Mouse (Mus musculus) C2C12 (cell line): ENCODE data around the gene Resp18. TPM values are rescaled to one million over a fixed set of nuclear protein-coding genes. Genes with fewer than 3 reads are reported as not detected.

Experiments
- H3K27me3 ChIP-seq: one replicate; pipeline ENCODE4 v1.6.1; 2011; ENCODE audit not compliant: control insufficient read depth, insufficient read depth, insufficient read length
- H3K36me3 ChIP-seq: one replicate; pipeline ENCODE4 v1.6.1; 2011; ENCODE audit not compliant: control insufficient read depth, insufficient read depth
- H3K4me3 ChIP-seq: one replicate; pipeline ENCODE4 v1.5.1; 2011; ENCODE audit warnings: mild to moderate bottlenecking, control low read depth; ENCODE audit not compliant: poor library complexity, insufficient read depth, severe bottlenecking
- H3K79me2 ChIP-seq: one replicate; pipeline ENCODE4 v1.6.1; 2011; ENCODE audit not compliant: control insufficient read depth, insufficient read depth
- H3K79me3 ChIP-seq: one replicate; pipeline ENCODE4 v1.6.1; 2011; ENCODE audit warnings: low read depth, control low read depth
- H3ac ChIP-seq: one replicate; pipeline ENCODE3; 2011; ENCODE audit warnings: low read depth; ENCODE audit not compliant: control insufficient read depth, insufficient read length
- CEBPB ChIP-seq: IDR thresholded peaks from one replicate; pipeline ENCODE4 v1.6.1; 2011; ENCODE audit warnings: low read depth, mild to moderate bottlenecking, control low read depth, moderate library complexity
- CTCF ChIP-seq: IDR thresholded peaks from one replicate; pipeline ENCODE4 v1.5.1; 2011; ENCODE audit not compliant: control insufficient read depth, insufficient read depth, insufficient read length
- FOSL1 ChIP-seq: IDR thresholded peaks from one replicate; pipeline ENCODE4 v1.8.0; 2011; ENCODE audit warnings: mild to moderate bottlenecking, low read length; ENCODE audit not compliant: poor library complexity, insufficient read depth, severe bottlenecking
- MAX ChIP-seq: IDR thresholded peaks from one replicate; pipeline ENCODE4 v1.6.1; 2011; ENCODE audit warnings: mild to moderate bottlenecking, control low read depth
- MYOD1 ChIP-seq: IDR thresholded peaks from one replicate; pipeline ENCODE4 v1.6.1; 2011; ENCODE audit warnings: low read depth; ENCODE audit not compliant: control insufficient read depth, insufficient read length
- MYOG ChIP-seq: IDR thresholded peaks from one replicate; pipeline ENCODE4 v1.6.1; 2011; ENCODE audit not compliant: control insufficient read depth, insufficient read length; ENCODE audit errors: extremely low read depth
- USF1 ChIP-seq: IDR thresholded peaks from one replicate; pipeline ENCODE4 v1.6.1; 2011; ENCODE audit warnings: low read depth, mild to moderate bottlenecking, control low read depth, moderate library complexity
- polyA plus RNA-seq: library from polyadenylated mRNA; unstranded; fragments of >200 nt; fragmentation: generic; extraction: Trizol; gene quantifications from one replicate; pipeline ENCODE4 v1.2.1, GENCODE M21; 2012; ENCODE audit warnings: missing spikeins

Resp18 gene
- polyA plus RNA-seq, 1 experiment: not detected

GRCm38 (mm10) chr1:75229158-75229557 is 49.1 kb downstream of the Resp18 start:
- TF ChIP-seq CTCF (no peak), MYOD1 (no peak), CEBPB (no peak), FOSL1 (no peak), MYOG (no peak), MAX (no peak), USF1 (no peak)
- Histone ChIP-seq H3K79me3 (no peaks in the 10 kb centered on the region), H3K79me2 (no peaks in the 10 kb centered on the region), H3ac (no peak overlapping the region), H3K36me3 (no peaks in the 10 kb centered on the region), H3K4me3 (no peak overlapping the region), H3K27me3 (no peaks in the 10 kb centered on the region)

GRCm38 (mm10) chr1:75227653-75228052 is 50.6 kb downstream of the Resp18 start:
- Histone ChIP-seq H3ac (no peak overlapping the region), H3K27me3 (no peaks in the 10 kb centered on the region), H3K4me3 (no peak overlapping the region), H3K79me3 (no peaks in the 10 kb centered on the region), H3K36me3 (no peaks in the 10 kb centered on the region), H3K79me2 (no peaks in the 10 kb centered on the region)
- TF ChIP-seq MAX (no peak), FOSL1 (no peak), USF1 (no peak)

- Histone ChIP-seq H3K79me3 (no peaks in the 10 kb centered on the region), H3K4me3 (no peak overlapping the region), H3K36me3 (no peaks in the 10 kb centered on the region), H3K27me3 (no peaks in the 10 kb centered on the region), H3ac (no peak overlapping the region), H3K79me2 (no peaks in the 10 kb centered on the region)
- TF ChIP-seq MAX: no peak
- no peak for TF ChIP-seq MYOD1
- TF ChIP-seq MYOG: no peak
- TF ChIP-seq FOSL1: no peak
- TF ChIP-seq USF1: no peak
- no peak for TF ChIP-seq CTCF
- no peak for TF ChIP-seq CEBPB
These were observed 52.1 kb downstream of the Resp18 start for GRCm38 (mm10) chr1:75226138-75226537.

- Histone ChIP-seq H3K4me3 (no peak overlapping the region), H3K79me2 (no peaks in the 10 kb centered on the region), H3K27me3 (no peaks in the 10 kb centered on the region), H3K36me3 (no peaks in the 10 kb centered on the region), H3ac (no peak overlapping the region), H3K79me3 (no peaks in the 10 kb centered on the region)
- TF ChIP-seq FOSL1 (no peak), MAX (no peak), CEBPB (no peak), USF1 (no peak), MYOG (no peak), MYOD1 (no peak), CTCF (no peak)
These were observed 52.7 kb downstream of the Resp18 start for GRCm38 (mm10) chr1:75225473-75225872.

- Histone ChIP-seq H3K79me3 (peaks cover 4% of the 10 kb centered on the region), H3ac (no peak overlapping the region), H3K36me3 (no peaks in the 10 kb centered on the region), H3K27me3 (no peaks in the 10 kb centered on the region), H3K79me2 (peaks cover 7% of the 10 kb centered on the region), H3K4me3 (no peak overlapping the region)
- no peak for TF ChIP-seq CTCF
- TF ChIP-seq USF1: no peak
- no peak for TF ChIP-seq MAX
- no peak for TF ChIP-seq MYOG
- no peak for TF ChIP-seq CEBPB
- TF ChIP-seq FOSL1: no peak
- no peak for TF ChIP-seq MYOD1
These were observed 54.7 kb downstream of the Resp18 start for GRCm38 (mm10) chr1:75223532-75223931.

GRCm38 (mm10) chr1:75222926-75223325 is 55.3 kb downstream of the Resp18 start:
- Histone ChIP-seq H3K4me3 (no peak overlapping the region), H3ac (no peak overlapping the region), H3K79me2 (peaks cover 13% of the 10 kb centered on the region), H3K79me3 (peaks cover 10% of the 10 kb centered on the region), H3K27me3 (no peaks in the 10 kb centered on the region), H3K36me3 (no peaks in the 10 kb centered on the region)
- no peak for TF ChIP-seq CTCF
- no peak for TF ChIP-seq MYOG
- TF ChIP-seq FOSL1: no peak
- no peak for TF ChIP-seq MAX
- no peak for TF ChIP-seq CEBPB
- no peak for TF ChIP-seq USF1
- no peak for TF ChIP-seq MYOD1

Other genes starting within 250 kb of the Resp18 start
- 5.2 TPM for gene Nhej1, start 153.2 kb downstream of the Resp18 start, polyA plus RNA-seq
- 0.08 TPM for gene Slc23a3, start 144.5 kb downstream of the Resp18 start, polyA plus RNA-seq
- 25.8 TPM for gene Cnppd1, start 135.7 kb downstream of the Resp18 start, polyA plus RNA-seq
- 37.5 TPM for gene Retreg2, start 135.6 kb downstream of the Resp18 start, polyA plus RNA-seq
- gene Zfand2b, start 109.8 kb downstream of the Resp18 start, polyA plus RNA-seq: 23.6 TPM
- gene Abcb6, start 98.0 kb downstream of the Resp18 start, polyA plus RNA-seq: 34.9 TPM
- gene Ankzf1, start 86.3 kb downstream of the Resp18 start, polyA plus RNA-seq: 4.0 TPM
- 16.8 TPM for gene Atg9a, start 86.2 kb downstream of the Resp18 start, polyA plus RNA-seq
- gene Glb1l, start 67.6 kb downstream of the Resp18 start, polyA plus RNA-seq: 1.3 TPM
- gene Stk16, start 67.6 kb downstream of the Resp18 start, polyA plus RNA-seq: 110 TPM
- 167 TPM for gene Tuba4a, start 58.5 kb downstream of the Resp18 start, polyA plus RNA-seq
- gene A630095N17Rik, start 46.3 kb downstream of the Resp18 start, polyA plus RNA-seq: not detected
- gene Dnajb2, start 42.0 kb downstream of the Resp18 start, polyA plus RNA-seq: 27.7 TPM
- gene Ptprn, start 13.9 kb downstream of the Resp18 start, polyA plus RNA-seq: 15.3 TPM
- gene Dnpep, start 39.6 kb upstream of the Resp18 start, polyA plus RNA-seq: 134 TPM
- 657 TPM for gene Des, start 81.9 kb upstream of the Resp18 start, polyA plus RNA-seq
- 29.4 TPM for gene Speg, start 96.9 kb upstream of the Resp18 start, polyA plus RNA-seq
- gene Gmppa, start 157.5 kb upstream of the Resp18 start, polyA plus RNA-seq: 78.8 TPM
- gene Asic4, start 172.0 kb upstream of the Resp18 start, polyA plus RNA-seq: 0.05 TPM
- gene Chpf, start 200.9 kb upstream of the Resp18 start, polyA plus RNA-seq: 49.3 TPM
- 0.70 TPM for gene Tmem198, start 201.1 kb upstream of the Resp18 start, polyA plus RNA-seq
- 31.6 TPM for gene Obsl1, start 228.0 kb upstream of the Resp18 start, polyA plus RNA-seq
- gene Inha, start 228.7 kb upstream of the Resp18 start, polyA plus RNA-seq: 0.64 TPM
- 7.4 TPM for gene Stk11ip, start 243.1 kb upstream of the Resp18 start, polyA plus RNA-seq